Mouse (Mus musculus) heart, embryonic 12.5 days (tissue): ENCODE results near the gene 1110051M20Rik. TPM values are rescaled to one million over a fixed set of nuclear protein-coding genes. Genes with fewer than 3 reads are reported as not detected.
A peak's percentile ranks its signal among the peaks of the same experiment; 100 is the strongest.

Source experiments
- ATAC-seq: fragments of 200-750 bp; cut with Nextera tagmentation; 2 replicates; pipeline ENCODE4 v1.8.0; 2017; ENCODE audit warnings: moderate TSS enrichment, moderate library complexity; ENCODE audit not compliant: insufficient number of reproducible peaks, low FRiP score
- H3K27ac ChIP-seq: fragments of 300-500 bp; sonication (generic); 2 replicates; pipeline ENCODE4 v1.5.1; 2016; ENCODE audit warnings: mild to moderate bottlenecking, moderate library complexity; ENCODE audit not compliant: poor library complexity, severe bottlenecking
- H3K27me3 ChIP-seq: fragments of 300-500 bp; sonication (generic); replicated peaks from 2 replicates; pipeline ENCODE4 v1.6.1; 2016; ENCODE audit warnings: mild to moderate bottlenecking, moderate library complexity
- H3K36me3 ChIP-seq: fragments of 300-500 bp; sonication (generic); 2 replicates; pipeline ENCODE4 v1.6.1; 2016; ENCODE audit warnings: mild to moderate bottlenecking, moderate library complexity
- H3K4me1 ChIP-seq: fragments of 300-500 bp; sonication (generic); replicated peaks from 2 replicates; pipeline ENCODE4 v1.6.1; 2016; ENCODE audit warnings: mild to moderate bottlenecking
- H3K4me2 ChIP-seq: fragments of 300-500 bp; sonication (generic); 2 replicates; pipeline ENCODE4 v1.6.1; 2016; ENCODE audit warnings: mild to moderate bottlenecking, moderate library complexity
- H3K4me3 ChIP-seq: fragments of 300-500 bp; sonication (generic); 2 replicates; pipeline ENCODE4 v1.5.1; 2016; ENCODE audit warnings: mild to moderate bottlenecking
- H3K9ac ChIP-seq: fragments of 300-500 bp; sonication (generic); 2 replicates; pipeline ENCODE4 v1.6.1; 2016; ENCODE audit warnings: mild to moderate bottlenecking, moderate library complexity
- H3K9me3 ChIP-seq: fragments of 300-500 bp; sonication (generic); replicated peaks from 2 replicates; pipeline ENCODE4 v1.6.1; 2016; ENCODE audit warnings: mild to moderate bottlenecking, moderate library complexity
- WGBS: fragments of 180-500 bp; shearing (Covaris S2); methylation state at CpG from one replicate; pipeline ENCODE4 v1.1.7; 2016; 5-methylcytosine and 5-hydroxymethylcytosine counted together
- polyA plus RNA-seq: library from polyadenylated mRNA; unstranded; fragments of >200 nt; fragmentation: Nextera tagmentation; extraction: Ambion mirVana; gene quantifications from 2 replicates; pipeline ENCODE4 v1.2.1, GENCODE M21; 2016

Gene 1110051M20Rik
- polyA plus RNA-seq, 1 experiment from 2014 or later: 35.7 TPM

- Histone ChIP-seq H3K36me3 (no peaks in the 10 kb centered on the region), H3K4me2 (no peak overlapping the region), H3K4me3 (no peak overlapping the region), H3K27me3 (no peaks in the 10 kb centered on the region), H3K4me1 (peaks cover 56% of the 10 kb centered on the region), H3K9ac (no peak overlapping the region), H3K27ac (no peak overlapping the region; the same call in 1 of the 2 replicates), H3K9me3 (no peaks in the 10 kb centered on the region)
- no peak for ATAC-seq
- WGBS: 57% methylated on average over 5 of the region's 5 CpGs
These were observed 57.8 kb downstream of the 1110051M20Rik start for GRCm38 (mm10) chr2:91386547-91387286.

DNA sequence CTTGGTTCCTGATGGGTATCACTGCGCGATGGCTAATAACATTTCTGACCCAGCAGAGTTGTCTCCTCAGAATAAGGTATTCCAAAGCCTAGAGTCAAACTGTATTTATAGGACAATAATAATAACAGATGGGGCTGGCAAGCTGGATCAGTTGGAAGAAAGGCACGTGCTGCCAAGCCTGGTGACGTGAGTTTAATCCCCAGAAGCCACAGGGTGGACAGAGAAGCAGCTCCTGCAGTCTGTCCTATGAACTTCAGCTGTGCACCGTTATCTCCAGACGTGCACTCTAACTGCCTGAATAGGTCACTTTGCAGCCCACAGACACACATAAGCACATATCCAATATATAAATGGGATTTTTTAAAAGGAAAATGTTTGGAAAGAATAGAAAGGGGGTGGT, 61.2 kb downstream of the 1110051M20Rik start:
- Histone ChIP-seq H3K27ac (no peak overlapping the region), H3K9me3 (no peaks in the 10 kb centered on the region), H3K27me3 (no peaks in the 10 kb centered on the region), H3K36me3 (no peaks in the 10 kb centered on the region), H3K4me2 (no peak overlapping the region), H3K4me3 (no peak overlapping the region), H3K4me1 (peaks cover 27% of the 10 kb centered on the region), H3K9ac (no peak overlapping the region)
- WGBS: 66% methylated on average over 6 of the region's 6 CpGs
- ATAC-seq: no peak

GRCm38 (mm10) chr2:91377038-91377437, 67.5 kb downstream of the 1110051M20Rik start:
- Histone ChIP-seq H3K4me1 (peaks cover 6% of the 10 kb centered on the region), H3K27me3 (no peaks in the 10 kb centered on the region), H3K4me3 (no peak overlapping the region), H3K36me3 (no peaks in the 10 kb centered on the region), H3K9me3 (no peaks in the 10 kb centered on the region), H3K27ac (no peak overlapping the region), H3K4me2 (no peak overlapping the region), H3K9ac (no peak overlapping the region)
- no peak for ATAC-seq
- WGBS: 37% methylated on average over 7 of the region's 7 CpGs

GRCm38 (mm10) chr2:91370314-91370713, 74.2 kb downstream of the 1110051M20Rik start:
- H3K4me3 ChIP-seq: no peak overlapping the region

DNA sequence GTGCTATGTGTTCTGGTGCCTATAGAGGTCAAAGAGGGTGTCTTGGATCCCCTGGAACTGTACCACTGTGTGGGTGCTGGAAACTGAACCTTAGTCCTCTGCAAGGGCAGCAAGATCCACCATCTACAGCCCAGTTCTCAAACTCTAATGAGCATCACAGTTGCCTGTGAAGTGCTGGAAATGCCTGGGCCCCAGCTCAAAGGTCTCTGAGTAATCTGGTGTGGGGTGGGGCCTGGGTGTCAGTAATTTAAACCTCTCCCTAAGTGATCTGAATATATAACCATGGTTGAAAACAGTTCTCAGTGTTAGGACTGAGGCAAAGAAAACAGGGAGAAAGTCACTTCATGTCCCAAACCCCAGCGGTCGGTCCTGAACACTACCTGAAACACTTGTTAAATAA, 81.2 kb downstream of the 1110051M20Rik start:
- 0 out of 2 replicates have a peak, but pooled peaks cover 5% of the 10 kb centered on the region for H3K9me3 ChIP-seq
- ATAC-seq: no peak

More at GRCm38 (mm10) chr2:91370314-91370713, 74.2 kb downstream of the 1110051M20Rik start:
- Histone ChIP-seq H3K9ac (no peak overlapping the region), H3K4me1 (no peaks in the 10 kb centered on the region), H3K4me2 (no peak overlapping the region), H3K27me3 (no peaks in the 10 kb centered on the region), H3K36me3 (no peaks in the 10 kb centered on the region), H3K9me3 (0 out of 2 replicates have a peak, but pooled peaks cover 5% of the 10 kb centered on the region), H3K27ac (no peak overlapping the region)
- ATAC-seq: no peak
- WGBS: 74% methylated on average over 2 of the region's 2 CpGs

DNA sequence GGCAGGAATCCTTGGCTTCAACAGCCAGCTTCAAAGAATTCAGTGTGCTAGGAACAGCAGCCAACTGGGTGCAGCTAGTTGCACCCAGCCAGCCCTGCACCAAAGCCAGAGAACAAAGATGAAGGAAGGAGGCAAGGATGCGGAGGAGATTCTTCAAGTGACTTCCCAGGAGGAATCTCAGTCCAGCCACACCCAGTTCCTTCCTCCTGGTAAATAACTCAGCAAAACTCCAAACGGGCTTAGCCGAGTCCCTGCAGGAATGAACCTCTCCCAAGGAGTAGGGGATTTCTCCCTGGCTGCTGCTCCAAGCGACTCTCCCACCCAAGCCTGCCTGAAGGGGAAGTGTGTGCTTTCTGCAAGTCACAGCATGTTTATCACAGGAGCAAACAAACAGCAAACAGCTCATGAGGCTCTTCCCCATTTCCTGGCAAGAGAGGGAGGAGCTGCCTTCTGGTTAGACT, 83.4 kb downstream of the 1110051M20Rik start:
- H3K9me3 ChIP-seq: no peaks in the 10 kb centered on the region
- no peaks in the 10 kb centered on the region for H3K36me3 ChIP-seq
- no peak overlapping the region for H3K9ac ChIP-seq
- H3K4me2 ChIP-seq: no peak overlapping the region
- ATAC-seq: no peak
- WGBS: 13% methylated on average over 4 of the region's 4 CpGs
- no peak overlapping the region for H3K4me3 ChIP-seq
- H3K4me1 ChIP-seq: peaks cover 9% of the 10 kb centered on the region
- no peak overlapping the region for H3K27ac ChIP-seq
- H3K27me3 ChIP-seq: no peaks in the 10 kb centered on the region

More for the DNA sequence above, 81.2 kb downstream of the 1110051M20Rik start:
- WGBS: 91% methylated on average over 2 of the region's 2 CpGs
- H3K4me1 ChIP-seq: peaks cover 9% of the 10 kb centered on the region
- H3K4me3 ChIP-seq: no peak overlapping the region
- no peak overlapping the region for H3K9ac ChIP-seq
- H3K27ac ChIP-seq: no peak overlapping the region
- H3K27me3 ChIP-seq: no peaks in the 10 kb centered on the region
- no peaks in the 10 kb centered on the region for H3K36me3 ChIP-seq
- no peak overlapping the region for H3K4me2 ChIP-seq

DNA sequence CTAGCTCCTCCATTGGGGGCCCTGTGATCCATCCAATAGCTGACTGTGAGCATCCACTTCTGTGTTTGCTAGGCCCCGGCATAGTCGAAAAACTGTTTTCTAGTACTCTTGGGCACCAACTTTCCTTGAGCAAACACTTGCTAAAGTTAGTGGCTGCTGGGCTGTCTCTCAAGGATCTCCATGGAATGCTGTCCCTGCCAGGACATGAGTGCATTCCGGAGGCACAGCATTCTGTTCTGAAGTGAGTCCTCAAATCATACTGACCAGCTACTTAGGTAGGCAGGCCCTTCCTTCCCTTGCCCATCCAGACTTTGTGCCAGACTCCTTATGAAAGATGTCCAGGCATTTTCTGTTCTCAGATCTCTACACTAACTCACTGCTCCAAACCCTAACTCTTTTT, 88.7 kb downstream of the 1110051M20Rik start:
- H3K9ac ChIP-seq: no peak overlapping the region
- no peaks in the 10 kb centered on the region for H3K36me3 ChIP-seq
- no peak overlapping the region for H3K27ac ChIP-seq
- no peak overlapping the region for H3K4me3 ChIP-seq
- no peak overlapping the region for H3K4me2 ChIP-seq
- no peaks in the 10 kb centered on the region for H3K9me3 ChIP-seq
- no peak for ATAC-seq
- no peaks in the 10 kb centered on the region for H3K27me3 ChIP-seq
- peaks cover 10% of the 10 kb centered on the region for H3K4me1 ChIP-seq
- 78% methylated on average over 3 of the region's 3 CpGs for WGBS

DNA sequence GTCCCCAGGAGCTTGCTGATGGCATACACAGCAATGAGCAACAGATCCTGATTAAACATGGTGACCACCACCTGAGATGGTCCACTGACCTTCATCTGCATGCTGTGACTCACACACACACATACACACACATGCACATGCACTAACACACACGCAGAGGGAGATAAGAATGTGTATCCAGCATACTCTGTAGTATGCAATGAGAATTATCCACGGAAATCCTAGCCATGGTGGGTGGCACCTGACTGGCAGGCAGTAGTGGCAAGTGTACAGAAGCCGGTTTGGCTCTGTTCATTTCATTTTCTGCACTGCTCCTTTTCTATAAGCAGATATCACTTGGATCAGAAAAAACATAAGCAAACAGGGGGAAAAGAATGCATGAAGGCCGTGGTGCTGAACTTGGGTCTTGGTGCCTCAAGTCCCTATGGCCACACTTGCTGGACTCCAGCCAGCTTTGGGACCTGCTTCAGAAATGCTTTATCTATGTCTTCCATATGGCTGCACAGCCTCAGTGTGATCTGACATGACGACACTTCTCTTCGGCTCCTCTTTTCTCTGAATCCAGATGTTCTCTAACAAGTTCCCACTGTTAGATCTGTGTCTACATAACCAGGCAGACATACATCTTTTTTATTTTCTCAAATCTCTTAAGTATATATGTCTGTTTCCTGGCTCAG, 89.6 kb downstream of the 1110051M20Rik start:
- Histone ChIP-seq H3K4me2 (no peak overlapping the region), H3K27me3 (no peaks in the 10 kb centered on the region), H3K27ac (no peak overlapping the region), H3K36me3 (no peaks in the 10 kb centered on the region), H3K4me1 (peaks cover 7% of the 10 kb centered on the region), H3K9ac (no peak overlapping the region), H3K9me3 (no peaks in the 10 kb centered on the region), H3K4me3 (no peak overlapping the region)
- WGBS: 50% methylated on average over 6 of the region's 6 CpGs
- ATAC-seq: peak; percentile 73

DNA sequence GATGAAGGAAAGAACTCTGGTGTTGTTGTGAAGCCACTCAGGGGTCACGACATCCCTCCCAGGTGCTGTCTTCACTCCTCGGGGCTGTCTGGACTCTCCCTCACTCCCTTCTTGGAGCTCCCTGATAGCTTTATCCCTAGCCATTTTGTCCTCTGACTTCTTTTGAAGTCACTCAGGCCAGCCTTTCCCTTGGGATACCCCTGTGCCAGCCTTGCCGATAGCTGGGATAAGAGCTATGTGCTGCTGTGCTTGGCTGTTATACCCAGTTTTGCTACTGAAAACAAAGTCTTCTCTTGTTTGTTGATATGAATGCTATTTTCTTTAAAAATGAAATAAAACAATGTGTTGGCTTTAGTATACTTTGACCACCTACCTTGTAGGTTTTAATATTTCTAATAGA, 90.7 kb downstream of the 1110051M20Rik start:
- no peak overlapping the region for H3K27ac ChIP-seq
- no peaks in the 10 kb centered on the region for H3K27me3 ChIP-seq
- H3K36me3 ChIP-seq: no peaks in the 10 kb centered on the region
- H3K4me3 ChIP-seq: no peak overlapping the region
- no peak overlapping the region for H3K4me2 ChIP-seq
- no peaks in the 10 kb centered on the region for H3K9me3 ChIP-seq
- peaks cover 7% of the 10 kb centered on the region for H3K4me1 ChIP-seq
- 33% methylated on average over 3 of the region's 3 CpGs for WGBS
- H3K9ac ChIP-seq: no peak overlapping the region
- no peak for ATAC-seq

GRCm38 (mm10) chr2:91351841-91352240, 92.7 kb downstream of the 1110051M20Rik start:
- no peak overlapping the region for H3K4me3 ChIP-seq
- no peak overlapping the region for H3K27ac ChIP-seq
- no peak overlapping the region for H3K9ac ChIP-seq
- no peak overlapping the region for H3K4me2 ChIP-seq
- peaks cover 7% of the 10 kb centered on the region for H3K4me1 ChIP-seq
- H3K36me3 ChIP-seq: no peaks in the 10 kb centered on the region
- no peaks in the 10 kb centered on the region for H3K27me3 ChIP-seq
- no peaks in the 10 kb centered on the region for H3K9me3 ChIP-seq
- ATAC-seq: no peak

GRCm38 (mm10) chr2:91349974-91350457, 94.5 kb downstream of the 1110051M20Rik start:
- 70% methylated on average over 6 of the region's 6 CpGs for WGBS
- Histone ChIP-seq H3K4me2 (no peak overlapping the region), H3K4me3 (no peak overlapping the region), H3K4me1 (peaks cover 6% of the 10 kb centered on the region), H3K36me3 (no peaks in the 10 kb centered on the region), H3K27ac (no peak overlapping the region), H3K9ac (no peak overlapping the region), H3K27me3 (no peaks in the 10 kb centered on the region), H3K9me3 (no peaks in the 10 kb centered on the region)
- ATAC-seq: no peak
